Mouse (Mus musculus): ENCODE results near the gene Rbm17. TPM values are rescaled to one million over a fixed set of nuclear protein-coding genes. Genes with fewer than 3 reads are reported as not detected.

The Rbm17 gene
- polyA plus RNA-seq (2015; fragmentation: Nextera tagmentation; extraction: Ambion mirVana): 148 and 154 TPM in 2 replicates

DNA sequence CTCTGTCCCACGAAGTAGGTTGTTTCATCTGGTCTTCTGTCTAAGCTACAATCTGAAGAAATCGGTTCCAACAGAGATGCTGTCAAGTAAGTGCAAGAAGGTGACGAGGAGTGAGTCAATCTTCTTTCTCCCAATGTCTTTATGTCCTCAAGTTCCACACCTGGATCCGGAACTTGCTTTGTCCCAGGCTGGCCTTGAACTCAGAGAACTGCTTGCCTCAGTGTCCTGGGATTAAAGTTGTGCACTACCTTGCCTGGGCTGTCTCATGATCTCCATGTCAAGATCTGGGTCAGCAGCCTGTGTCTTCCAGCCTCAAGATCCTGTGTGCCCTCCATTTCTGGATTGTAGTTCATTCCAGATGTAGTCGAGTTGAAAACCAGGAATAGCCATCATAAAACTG, at the start of gene Rbm17:
TSS of gene Rbm17 (minus strand) at position 101 of the 400 bp plus-strand sequence.
- Histone ChIP-seq H3K27me3 (no peaks in the 10 kb centered on the region), H3K4me2 (peak within 1 kb of the TSS; percentile 74), H3K4me3 (replicated peaks) (peak within 1 kb of the TSS; percentile 98), H3K4me1 (peaks cover 11% of the 10 kb centered on the region), H3K9ac (peak within 1 kb of the TSS; percentile 93), H3K27ac (peak within 1 kb of the TSS; percentile 81), H3K9me3 (replicated peaks) (no peaks in the 10 kb centered on the region), H3K36me3 (peaks cover 16% of the 10 kb centered on the region)
- no peak for ATAC-seq (replicated peaks; ENCODE audit: low FRiP score)
- WGBS: 86% methylated on average over 5 of the region's 5 CpGs

DNA sequence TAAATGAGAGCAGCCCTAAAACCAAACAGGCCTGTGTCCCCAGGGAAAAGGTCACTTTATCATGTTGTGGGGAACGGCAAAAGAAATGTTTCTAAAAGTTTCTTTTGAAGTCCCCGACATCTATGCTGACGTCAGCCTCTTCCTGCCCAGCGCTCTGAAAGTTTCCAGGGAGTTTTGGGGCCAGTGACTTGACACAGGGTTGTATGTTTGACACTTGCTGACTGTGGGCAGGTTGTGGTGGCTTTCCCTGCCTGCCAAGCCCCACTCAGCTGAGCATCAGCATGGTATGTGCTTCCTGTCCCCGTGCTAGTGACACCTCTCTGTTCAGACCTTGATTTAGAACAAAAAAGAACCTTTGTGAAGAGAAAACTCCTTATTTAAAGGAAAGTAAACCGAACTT, 49.4 kb upstream of the Rbm17 start:
- no peaks in the 10 kb centered on the region for H3K27me3 ChIP-seq
- no peak overlapping the region for H3K9ac ChIP-seq
- no peaks in the 10 kb centered on the region for H3K36me3 ChIP-seq
- 47% methylated on average over 6 of the region's 6 CpGs for WGBS
- no peak overlapping the region for H3K4me3 ChIP-seq (replicated peaks)
- H3K4me2 ChIP-seq: no peak overlapping the region
- no peaks in the 10 kb centered on the region for H3K4me1 ChIP-seq
- no peak overlapping the region for H3K27ac ChIP-seq
- ATAC-seq (replicated peaks; ENCODE audit: low FRiP score): no peak
- H3K9me3 ChIP-seq (replicated peaks): no peaks in the 10 kb centered on the region

DNA sequence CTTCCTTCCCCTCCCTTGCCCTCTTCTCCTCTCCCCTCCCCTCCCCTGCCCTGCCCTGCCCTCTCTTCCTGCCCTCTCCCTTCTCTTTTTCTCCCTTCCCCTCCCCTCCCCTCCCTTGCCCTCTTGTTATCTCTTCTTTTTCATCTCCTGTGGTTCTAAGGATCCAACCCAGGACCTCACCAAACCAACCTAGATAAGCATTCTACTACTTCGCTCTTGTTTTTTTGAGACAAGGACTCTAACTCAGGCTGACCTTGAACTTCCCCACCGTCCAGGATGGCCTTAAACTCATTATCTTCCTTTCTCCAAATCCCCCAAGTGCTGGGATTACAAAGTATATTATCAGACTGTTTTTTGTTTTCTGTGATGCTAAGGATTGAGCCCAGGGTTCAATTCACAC, 48.8 kb upstream of the Rbm17 start:
- ATAC-seq (replicated peaks; ENCODE audit: low FRiP score): no peak
- H3K9me3 ChIP-seq (replicated peaks): no peaks in the 10 kb centered on the region
- H3K4me2 ChIP-seq: no peak overlapping the region
- no peaks in the 10 kb centered on the region for H3K36me3 ChIP-seq
- no peak overlapping the region for H3K27ac ChIP-seq
- H3K4me1 ChIP-seq: no peaks in the 10 kb centered on the region
- H3K27me3 ChIP-seq: no peaks in the 10 kb centered on the region
- no peak overlapping the region for H3K4me3 ChIP-seq (replicated peaks)
- no peak overlapping the region for H3K9ac ChIP-seq
- WGBS: 76% methylated on average over 2 of the region's 2 CpGs

DNA sequence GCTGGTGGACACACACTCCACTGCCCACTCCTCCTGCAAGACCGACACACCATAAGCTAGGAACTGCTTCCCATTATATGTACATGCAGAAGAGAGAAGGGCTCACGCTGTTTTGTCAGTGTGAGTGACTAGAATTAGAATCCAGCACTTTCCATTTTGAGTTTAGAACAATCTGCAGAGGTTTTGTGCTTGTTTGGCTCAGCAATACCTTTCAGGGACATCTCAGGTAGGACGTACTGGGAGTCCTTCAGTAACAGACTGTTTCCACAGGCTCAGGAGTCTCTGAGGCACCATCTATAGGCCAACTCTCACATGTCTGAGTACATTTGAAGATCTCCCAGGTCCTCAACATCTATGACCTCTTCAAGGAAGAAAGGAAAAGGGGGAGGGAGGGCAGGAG, 48.2 kb upstream of the Rbm17 start:
- ATAC-seq (replicated peaks; ENCODE audit: low FRiP score): no peak
- Histone ChIP-seq H3K27me3 (no peaks in the 10 kb centered on the region), H3K36me3 (no peaks in the 10 kb centered on the region), H3K4me3 (replicated peaks) (no peak overlapping the region), H3K9ac (no peak overlapping the region), H3K4me2 (no peak overlapping the region), H3K27ac (no peak overlapping the region), H3K9me3 (replicated peaks) (no peaks in the 10 kb centered on the region), H3K4me1 (no peaks in the 10 kb centered on the region)
- WGBS: 89% methylated on average over 3 of the region's 3 CpGs

DNA sequence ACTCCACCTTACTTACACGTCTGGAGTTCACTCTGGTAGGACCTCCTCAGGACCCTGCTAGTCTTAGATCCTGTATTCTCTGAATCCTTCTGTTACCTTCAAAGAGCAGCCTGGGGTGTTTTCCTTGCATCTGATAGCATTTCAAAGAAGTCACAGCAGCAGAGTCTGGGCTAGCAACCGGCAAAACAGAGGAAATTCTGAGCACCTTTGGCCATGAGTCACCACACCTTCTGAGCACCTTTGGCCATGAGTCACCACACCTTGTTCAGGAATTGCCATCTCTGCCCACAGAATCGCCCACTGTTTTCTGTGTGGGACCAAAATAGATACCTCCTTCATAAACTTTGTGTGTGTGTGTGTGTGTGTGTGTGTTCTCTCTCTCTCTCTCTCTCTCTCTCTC, 47.5 kb upstream of the Rbm17 start:
- 53% methylated on average over 3 of the region's 3 CpGs for WGBS
- no peaks in the 10 kb centered on the region for H3K9me3 ChIP-seq (replicated peaks)
- no peaks in the 10 kb centered on the region for H3K27me3 ChIP-seq
- H3K36me3 ChIP-seq: no peaks in the 10 kb centered on the region
- H3K4me1 ChIP-seq: no peaks in the 10 kb centered on the region
- no peak overlapping the region for H3K4me3 ChIP-seq (replicated peaks)
- no peak for ATAC-seq (replicated peaks; ENCODE audit: low FRiP score)
- no peak overlapping the region for H3K4me2 ChIP-seq
- H3K9ac ChIP-seq: no peak overlapping the region
- H3K27ac ChIP-seq: no peak overlapping the region

DNA sequence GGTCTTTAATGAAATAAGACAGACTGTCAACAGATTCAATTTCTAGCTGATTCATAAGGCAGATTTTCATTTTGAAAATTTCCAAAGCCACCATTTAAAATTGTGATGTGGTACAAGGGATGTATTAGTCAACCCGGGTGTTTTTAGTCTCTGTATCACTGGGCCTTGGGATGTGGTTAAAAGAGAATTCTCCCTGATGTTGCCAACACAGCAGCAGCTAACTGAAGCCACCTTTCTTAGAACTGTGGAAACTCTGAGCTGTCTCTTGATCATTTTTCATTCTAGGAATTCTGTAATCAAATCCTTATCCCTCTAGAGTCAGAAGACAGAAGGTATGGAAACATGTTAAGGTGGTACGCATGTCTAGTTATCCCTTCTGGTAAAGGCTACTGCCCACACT, 41.3 kb upstream of the Rbm17 start:
- 86% methylated on average over 2 of the region's 2 CpGs for WGBS

DNA sequence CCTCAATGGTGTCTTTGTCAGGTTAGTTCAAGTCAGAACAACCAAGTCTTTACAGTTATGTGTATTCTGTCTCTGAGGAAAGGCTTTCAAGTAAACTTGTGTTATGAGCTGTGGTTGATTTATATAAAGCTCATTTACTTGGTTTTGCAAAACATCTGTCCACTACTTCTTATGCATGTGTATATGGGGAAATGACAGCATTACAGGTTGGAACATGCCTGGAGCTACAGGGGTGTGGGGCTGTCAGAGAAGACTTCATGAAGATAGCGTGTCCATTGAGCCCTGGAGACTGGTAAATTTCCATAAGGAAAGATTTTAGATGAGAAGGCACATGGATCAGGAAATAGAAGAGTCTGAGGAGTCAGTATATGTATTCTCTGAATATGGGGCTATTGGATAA, 40.1 kb upstream of the Rbm17 start:
- H3K9me3 ChIP-seq (replicated peaks): no peaks in the 10 kb centered on the region
- no peaks in the 10 kb centered on the region for H3K4me1 ChIP-seq
- H3K9ac ChIP-seq: no peak overlapping the region
- no peak overlapping the region for H3K4me2 ChIP-seq
- no peak for ATAC-seq (replicated peaks; ENCODE audit: low FRiP score)
- H3K27me3 ChIP-seq: no peaks in the 10 kb centered on the region
- H3K36me3 ChIP-seq: no peaks in the 10 kb centered on the region
- WGBS: 85% methylated on average over 1 of the region's 1 CpGs
- H3K27ac ChIP-seq: no peak overlapping the region
- no peak overlapping the region for H3K4me3 ChIP-seq (replicated peaks)

More for the DNA sequence above, 41.3 kb upstream of the Rbm17 start:
- no peaks in the 10 kb centered on the region for H3K4me1 ChIP-seq
- no peaks in the 10 kb centered on the region for H3K27me3 ChIP-seq
- no peak for ATAC-seq (replicated peaks; ENCODE audit: low FRiP score)
- H3K36me3 ChIP-seq: no peaks in the 10 kb centered on the region
- no peak overlapping the region for H3K4me2 ChIP-seq
- no peaks in the 10 kb centered on the region for H3K9me3 ChIP-seq (replicated peaks)
- no peak overlapping the region for H3K4me3 ChIP-seq (replicated peaks)
- H3K9ac ChIP-seq: no peak overlapping the region
- no peak overlapping the region for H3K27ac ChIP-seq

DNA sequence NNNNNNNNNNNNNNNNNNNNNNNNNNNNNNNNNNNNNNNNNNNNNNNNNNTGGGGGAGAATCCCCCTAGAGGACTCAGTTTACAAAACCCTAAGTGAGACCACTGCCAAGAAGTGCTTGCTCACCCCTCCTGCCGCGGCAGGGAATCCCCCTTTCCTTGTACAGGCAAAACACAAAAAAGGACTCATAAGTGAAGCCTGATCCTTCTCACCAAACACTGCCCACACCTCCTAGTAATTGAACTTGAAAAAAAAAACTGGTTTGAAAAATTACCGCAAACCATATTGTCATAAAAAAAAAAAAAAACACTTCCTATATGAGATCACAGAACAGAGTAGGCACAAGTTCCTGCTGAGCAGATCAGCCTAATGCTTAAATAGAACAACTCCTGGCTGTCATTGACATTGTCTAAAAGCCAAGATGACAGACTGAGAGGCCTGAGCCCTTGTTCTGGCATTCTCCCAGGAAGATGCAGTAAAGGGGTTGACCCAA, 38.5 kb upstream of the Rbm17 start, which contains the start of gene Il2ra:
TSS of gene Il2ra (plus strand) at position 357 of the 491 bp plus-strand sequence.
- Histone ChIP-seq H3K36me3 (no peaks in the 10 kb centered on the region), H3K27me3 (no peaks in the 10 kb centered on the region), H3K4me2 (no peak within 1 kb of the TSS), H3K27ac (no peak within 1 kb of the TSS), H3K4me3 (replicated peaks) (no peak within 1 kb of the TSS), H3K9me3 (replicated peaks) (no peaks in the 10 kb centered on the region), H3K9ac (no peak within 1 kb of the TSS), H3K4me1 (no peaks in the 10 kb centered on the region)
- 79% methylated on average over 3 of the region's 3 CpGs for WGBS
- ATAC-seq (replicated peaks; ENCODE audit: low FRiP score): no peak

DNA sequence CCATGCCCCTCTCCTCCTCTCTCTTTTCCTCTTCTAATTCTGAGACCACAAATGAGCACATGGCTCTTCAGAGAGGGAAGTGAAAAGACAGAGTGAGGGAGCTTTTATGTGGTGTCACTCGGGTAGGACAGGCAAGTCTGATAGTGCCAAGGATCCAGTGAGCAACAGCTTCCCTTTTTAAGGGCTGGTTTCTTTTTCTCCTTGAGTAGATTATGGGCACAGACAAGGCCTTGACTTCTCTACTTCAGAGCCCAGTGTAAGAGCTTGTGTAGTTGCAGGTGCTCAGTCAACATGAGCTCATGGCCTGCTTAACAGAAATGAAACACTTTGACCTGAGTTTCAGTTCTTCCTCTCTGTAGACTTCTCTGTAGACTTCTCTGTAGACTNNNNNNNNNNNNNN, 33.2 kb upstream of the Rbm17 start:
- Histone ChIP-seq H3K4me2 (no peak overlapping the region), H3K36me3 (no peaks in the 10 kb centered on the region), H3K27me3 (no peaks in the 10 kb centered on the region), H3K4me1 (no peaks in the 10 kb centered on the region), H3K27ac (no peak overlapping the region), H3K4me3 (replicated peaks) (no peak overlapping the region), H3K9ac (no peak overlapping the region), H3K9me3 (replicated peaks) (no peaks in the 10 kb centered on the region)
- WGBS: 65% methylated on average over 1 of the region's 1 CpGs
- ATAC-seq (replicated peaks; ENCODE audit: low FRiP score): no peak

DNA sequence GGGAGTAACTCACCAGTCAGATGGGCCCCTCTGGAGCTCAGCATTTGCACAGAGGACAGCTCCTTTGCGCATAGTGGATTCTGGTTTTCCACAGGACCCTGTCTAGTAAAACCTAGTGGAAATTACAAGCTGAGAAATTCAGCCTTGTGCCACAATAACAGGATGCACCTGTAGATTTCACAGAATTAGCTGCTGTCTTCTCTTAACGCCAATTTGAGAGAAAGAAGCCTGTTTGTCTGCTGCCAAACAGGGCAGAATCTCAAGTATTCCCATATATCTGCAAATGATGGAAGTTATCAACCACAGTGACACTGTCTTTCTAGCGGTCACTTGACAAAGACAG, 32.2 kb upstream of the Rbm17 start:
- no peaks in the 10 kb centered on the region for H3K27me3 ChIP-seq
- H3K27ac ChIP-seq: no peak overlapping the region
- no peaks in the 10 kb centered on the region for H3K36me3 ChIP-seq
- no peak overlapping the region for H3K9ac ChIP-seq
- no peaks in the 10 kb centered on the region for H3K4me1 ChIP-seq
- no peak overlapping the region for H3K4me2 ChIP-seq
- 82% methylated on average over 3 of the region's 3 CpGs for WGBS
- H3K4me3 ChIP-seq (replicated peaks): no peak overlapping the region
- no peak for ATAC-seq (replicated peaks; ENCODE audit: low FRiP score)
- no peaks in the 10 kb centered on the region for H3K9me3 ChIP-seq (replicated peaks)

DNA sequence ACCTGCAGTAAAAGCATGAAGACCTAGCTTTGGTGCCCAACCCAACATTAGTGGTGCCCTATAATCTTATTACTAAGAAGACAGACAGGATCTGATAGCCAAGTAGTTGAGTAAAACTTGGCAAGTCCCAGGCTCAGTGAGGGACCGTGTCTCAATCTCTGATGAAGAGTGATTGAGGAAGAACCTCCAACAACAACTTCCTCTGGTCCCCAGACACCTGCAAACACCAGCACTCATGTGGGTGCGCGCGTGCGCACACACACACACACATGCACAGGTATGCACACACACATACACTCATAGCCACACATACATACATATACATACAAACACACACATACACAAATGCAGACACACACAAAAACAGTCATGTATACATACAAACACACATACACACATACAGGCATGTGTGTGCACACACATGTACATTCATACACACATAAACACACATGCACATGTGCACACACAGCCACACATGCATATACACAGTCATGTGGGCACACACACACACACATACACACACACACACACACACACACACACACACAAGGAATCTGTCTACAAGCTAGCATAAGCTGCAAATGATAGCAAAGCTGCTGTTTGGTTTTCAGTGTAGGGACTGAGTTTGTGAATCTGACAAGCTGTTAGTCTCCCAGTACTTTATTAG, 31.7 kb upstream of the Rbm17 start:
- ATAC-seq (replicated peaks; ENCODE audit: low FRiP score): no peak
- Histone ChIP-seq H3K4me3 (replicated peaks) (no peak overlapping the region), H3K27ac (no peak overlapping the region), H3K4me1 (no peaks in the 10 kb centered on the region), H3K27me3 (no peaks in the 10 kb centered on the region), H3K4me2 (no peak overlapping the region), H3K9me3 (replicated peaks) (no peaks in the 10 kb centered on the region), H3K36me3 (no peaks in the 10 kb centered on the region), H3K9ac (no peak overlapping the region)
- WGBS: 94% methylated on average over 5 of the region's 5 CpGs

DNA sequence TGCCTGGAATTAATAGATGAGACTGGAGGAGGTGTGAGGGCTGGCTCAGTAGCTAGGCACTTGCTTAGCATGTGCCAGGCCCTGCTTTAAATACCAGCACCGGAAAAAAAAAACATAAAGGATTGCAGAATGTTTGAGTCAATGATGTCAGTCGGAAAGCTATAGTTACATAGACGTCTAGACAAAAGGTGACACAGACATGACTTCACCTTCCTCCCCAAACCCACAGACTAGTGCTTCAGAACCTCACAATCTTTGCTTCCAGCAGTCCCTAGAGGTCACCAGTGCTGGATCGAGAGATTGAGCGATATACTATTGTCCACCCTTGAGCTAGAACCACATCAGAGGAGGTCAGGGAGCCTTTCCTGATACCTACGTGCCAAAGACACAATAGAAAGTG, 31.1 kb upstream of the Rbm17 start:
- H3K36me3 ChIP-seq: no peaks in the 10 kb centered on the region
- no peak for ATAC-seq (replicated peaks; ENCODE audit: low FRiP score)
- no peak overlapping the region for H3K27ac ChIP-seq
- H3K4me2 ChIP-seq: no peak overlapping the region
- H3K9me3 ChIP-seq (replicated peaks): no peaks in the 10 kb centered on the region
- H3K4me1 ChIP-seq: no peaks in the 10 kb centered on the region
- no peak overlapping the region for H3K4me3 ChIP-seq (replicated peaks)
- WGBS: 89% methylated on average over 6 of the region's 6 CpGs
- no peak overlapping the region for H3K9ac ChIP-seq
- H3K27me3 ChIP-seq: no peaks in the 10 kb centered on the region

DNA sequence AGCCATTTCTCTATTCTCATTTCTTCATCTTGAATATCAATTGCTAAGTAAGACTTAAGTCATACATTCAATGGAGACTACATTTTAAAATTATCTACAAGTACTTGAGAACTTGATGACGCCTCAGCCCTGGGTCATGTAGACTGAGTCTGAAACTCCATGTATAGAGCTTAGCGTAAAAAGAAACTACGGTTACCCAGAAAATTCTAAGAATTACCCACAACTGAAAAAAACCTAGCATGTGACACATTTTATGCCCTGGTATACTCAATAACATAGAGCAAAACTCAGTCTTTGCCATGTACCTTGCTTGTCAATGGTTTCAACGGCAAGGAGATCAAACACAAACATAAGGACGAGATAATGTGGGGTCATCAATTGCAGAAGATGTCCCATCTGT, 21.9 kb upstream of the Rbm17 start, which contains the start of gene Gm17490:
TSS of gene Gm17490 (minus strand) at position 375 of the 400 bp plus-strand sequence.
- WGBS: 92% methylated on average over 5 of the region's 5 CpGs
- Histone ChIP-seq H3K9ac (no peak within 1 kb of the TSS), H3K27me3 (no peaks in the 10 kb centered on the region), H3K27ac (no peak within 1 kb of the TSS), H3K4me2 (no peak within 1 kb of the TSS), H3K9me3 (replicated peaks) (no peaks in the 10 kb centered on the region), H3K36me3 (no peaks in the 10 kb centered on the region), H3K4me1 (no peaks in the 10 kb centered on the region), H3K4me3 (replicated peaks) (no peak within 1 kb of the TSS)
- no peak for ATAC-seq (replicated peaks; ENCODE audit: low FRiP score)
